Mouse (Mus musculus) C2C12 (cell line): ENCODE results near the gene Gm42742. TPM values are rescaled to one million over a fixed set of nuclear protein-coding genes. Genes with fewer than 3 reads are reported as not detected.

Experiments
- H3K27me3 ChIP-seq: one replicate; pipeline ENCODE4 v1.6.1; 2011; ENCODE audit not compliant: control insufficient read depth, insufficient read depth, insufficient read length
- H3K36me3 ChIP-seq: one replicate; pipeline ENCODE4 v1.6.1; 2011; ENCODE audit not compliant: control insufficient read depth, insufficient read depth
- H3K4me3 ChIP-seq: one replicate; pipeline ENCODE4 v1.5.1; 2011; ENCODE audit warnings: mild to moderate bottlenecking, control low read depth; ENCODE audit not compliant: poor library complexity, insufficient read depth, severe bottlenecking
- H3K79me2 ChIP-seq: one replicate; pipeline ENCODE4 v1.6.1; 2011; ENCODE audit not compliant: control insufficient read depth, insufficient read depth
- H3K79me3 ChIP-seq: one replicate; pipeline ENCODE4 v1.6.1; 2011; ENCODE audit warnings: low read depth, control low read depth
- H3ac ChIP-seq: one replicate; pipeline ENCODE3; 2011; ENCODE audit warnings: low read depth; ENCODE audit not compliant: control insufficient read depth, insufficient read length
- CEBPB ChIP-seq: IDR thresholded peaks from one replicate; pipeline ENCODE4 v1.6.1; 2011; ENCODE audit warnings: low read depth, mild to moderate bottlenecking, control low read depth, moderate library complexity
- CTCF ChIP-seq: IDR thresholded peaks from one replicate; pipeline ENCODE4 v1.5.1; 2011; ENCODE audit not compliant: control insufficient read depth, insufficient read depth, insufficient read length
- FOSL1 ChIP-seq: IDR thresholded peaks from one replicate; pipeline ENCODE4 v1.8.0; 2011; ENCODE audit warnings: mild to moderate bottlenecking, low read length; ENCODE audit not compliant: poor library complexity, insufficient read depth, severe bottlenecking
- MAX ChIP-seq: IDR thresholded peaks from one replicate; pipeline ENCODE4 v1.6.1; 2011; ENCODE audit warnings: mild to moderate bottlenecking, control low read depth
- MYOD1 ChIP-seq: IDR thresholded peaks from one replicate; pipeline ENCODE4 v1.6.1; 2011; ENCODE audit warnings: low read depth; ENCODE audit not compliant: control insufficient read depth, insufficient read length
- MYOG ChIP-seq: IDR thresholded peaks from one replicate; pipeline ENCODE4 v1.6.1; 2011; ENCODE audit not compliant: control insufficient read depth, insufficient read length; ENCODE audit errors: extremely low read depth
- USF1 ChIP-seq: IDR thresholded peaks from one replicate; pipeline ENCODE4 v1.6.1; 2011; ENCODE audit warnings: low read depth, mild to moderate bottlenecking, control low read depth, moderate library complexity
- long read RNA-seq, 2 experiments: library from polyadenylated mRNA; unstranded; transcript quantifications; one replicate each; pipeline ENCODE4 v2.0.0; 2019 to 2020
- polyA plus RNA-seq: library from polyadenylated mRNA; unstranded; fragments of >200 nt; fragmentation: generic; extraction: Trizol; gene quantifications from one replicate; pipeline ENCODE4 v1.2.1, GENCODE M21; 2012; ENCODE audit warnings: missing spikeins

The Gm42742 gene
- polyA plus RNA-seq = 39.7 TPM
- long read RNA-seq, experiment 1, partial matches to known transcripts = 0 of 1 reads
- long read RNA-seq, experiment 1, other reads (novel, unspliced or antisense) = 1 of 1 reads
- long read RNA-seq, experiment 2, partial matches to known transcripts = 0 of 1 reads
- long read RNA-seq, experiment 2, other reads (novel, unspliced or antisense) = 1 of 1 reads

GRCm38 (mm10) chr7:127020901-127021562 lies at the start of gene Gm42742, which contains the start of gene Prrt2:
Gm42742 (minus strand) TSS chr7:127021097.
Prrt2 (minus strand) TSS chr7:127021211.
- peaks cover 20% of the 10 kb centered on the region for H3K79me3 ChIP-seq
- no peaks in the 10 kb centered on the region for H3K27me3 ChIP-seq
- peaks cover 33% of the 10 kb centered on the region for H3K79me2 ChIP-seq
- H3K36me3 ChIP-seq = peaks cover 27% of the 10 kb centered on the region
- no peak for TF ChIP-seq CTCF
- no peak within 1 kb of the TSS for H3K4me3 ChIP-seq
- H3ac ChIP-seq = no peak within 1 kb of the TSS

GRCm38 (mm10) chr7:127066317-127066716 lies 45.4 kb upstream of the Gm42742 start:
- Histone ChIP-seq H3K4me3 (no peak overlapping the region), H3K79me2 (no peaks in the 10 kb centered on the region), H3ac (no peak overlapping the region), H3K36me3 (no peaks in the 10 kb centered on the region), H3K79me3 (no peaks in the 10 kb centered on the region), H3K27me3 (no peaks in the 10 kb centered on the region)
- TF ChIP-seq CTCF (no peak), FOSL1 (peak; percentile 87)

GRCm38 (mm10) chr7:127065538-127065937 lies 44.6 kb upstream of the Gm42742 start:
- TF ChIP-seq MAX (no peak), CEBPB (no peak), FOSL1 (no peak), CTCF (no peak), MYOG (no peak), MYOD1 (no peak), USF1 (no peak)
- no peaks in the 10 kb centered on the region for H3K79me3 ChIP-seq

GRCm38 (mm10) chr7:127055026-127055585 lies 34.2 kb upstream of the Gm42742 start:
- Histone ChIP-seq H3K36me3 (no peaks in the 10 kb centered on the region), H3K79me3 (no peaks in the 10 kb centered on the region), H3K4me3 (no peak overlapping the region), H3K27me3 (peaks cover 49% of the 10 kb centered on the region), H3K79me2 (no peaks in the 10 kb centered on the region), H3ac (no peak overlapping the region)
- TF ChIP-seq FOSL1 = no peak
- TF ChIP-seq MAX = no peak
- no peak for TF ChIP-seq USF1
- TF ChIP-seq MYOG = no peak
- no peak for TF ChIP-seq CEBPB
- no peak for TF ChIP-seq CTCF
- TF ChIP-seq MYOD1 = no peak

More at GRCm38 (mm10) chr7:127065538-127065937, 44.6 kb upstream of the Gm42742 start:
- Histone ChIP-seq H3K4me3 (no peak overlapping the region), H3K27me3 (no peaks in the 10 kb centered on the region), H3K79me2 (no peaks in the 10 kb centered on the region), H3ac (no peak overlapping the region), H3K36me3 (no peaks in the 10 kb centered on the region)

- Histone ChIP-seq H3K79me3 (peaks cover 42% of the 10 kb centered on the region), H3K27me3 (no peaks in the 10 kb centered on the region), H3K79me2 (peaks cover 52% of the 10 kb centered on the region), H3K36me3 (peaks cover 10% of the 10 kb centered on the region), H3ac (peak within 1 kb of the TSS; percentile 84), H3K4me3 (peak within 1 kb of the TSS; percentile 80)
- no peak for TF ChIP-seq MAX
- no peak for TF ChIP-seq MYOG
- TF ChIP-seq MYOD1 = no peak
- TF ChIP-seq CTCF = no peak
- TF ChIP-seq USF1 = no peak
- TF ChIP-seq CEBPB = no peak
Observed at GRCm38 (mm10) chr7:127041851-127042672, 21.2 kb upstream of the Gm42742 start, which contains the start of gene Kif22. Kif22 (minus strand) TSS chr7:127042471.
